Mouse (Mus musculus) liver, embryonic 16.5 days (tissue): Measurements from ENCODE around the gene Bcar3. TPM values are rescaled to one million over a fixed set of nuclear protein-coding genes. Genes with fewer than 3 reads are reported as not detected.
A peak's percentile ranks its signal among the peaks of the same experiment; 100 is the strongest.

Experiments
- ATAC-seq: fragments of 200-750 bp; cut with Nextera tagmentation; 2 replicates; pipeline ENCODE4 v1.8.0; 2017; ENCODE audit warnings: low read depth, mild to moderate bottlenecking, moderate number of reproducible peaks, moderate library complexity
- H3K27ac ChIP-seq: fragments of 300-500 bp; sonication (generic); 2 replicates; pipeline ENCODE4 v1.5.1; 2014; ENCODE audit warnings: mild to moderate bottlenecking, low read length
- H3K27me3 ChIP-seq: fragments of 300-500 bp; sonication (generic); 2 replicates; pipeline ENCODE4 v1.6.1; 2014; ENCODE audit warnings: low read depth, low read length, mixed read lengths; ENCODE audit not compliant: control insufficient read depth, insufficient read depth
- H3K36me3 ChIP-seq: fragments of 300-500 bp; sonication (generic); 2 replicates; pipeline ENCODE4 v1.6.1; 2014; ENCODE audit warnings: mild to moderate bottlenecking; ENCODE audit not compliant: control insufficient read depth, insufficient read depth
- H3K4me1 ChIP-seq: fragments of 300-500 bp; sonication (generic); 2 replicates; pipeline ENCODE4 v1.6.1; 2014; ENCODE audit warnings: low read depth, low read length, mixed read lengths; ENCODE audit not compliant: control insufficient read depth
- H3K4me2 ChIP-seq: fragments of 300-500 bp; sonication (generic); 2 replicates; pipeline ENCODE4 v1.6.1; 2014; ENCODE audit warnings: low read depth, low read length, mixed read lengths
- H3K4me3 ChIP-seq: fragments of 300-500 bp; sonication (generic); 2 replicates; pipeline ENCODE4 v1.5.1; 2014; ENCODE audit warnings: low read depth, mild to moderate bottlenecking, low read length
- H3K9ac ChIP-seq: fragments of 300-500 bp; sonication (generic); 2 replicates; pipeline ENCODE4 v1.6.1; 2014; ENCODE audit warnings: low read depth, low read length
- H3K9me3 ChIP-seq: fragments of 300-500 bp; sonication (generic); replicated peaks from 2 replicates; pipeline ENCODE4 v1.6.1; 2016; ENCODE audit warnings: low read length; ENCODE audit not compliant: control insufficient read depth
- whole genome bisulfite sequencing: fragments of 180-500 bp; shearing (Covaris S2); extraction: QIAGEN DNeasy Blood & Tissue Kit; methylation state at CpG from one replicate; pipeline ENCODE4 v1.1.7; 2014; ENCODE audit not compliant: insufficient replicate concordance; 5-methylcytosine and 5-hydroxymethylcytosine counted together
- polyA plus RNA-seq: library from polyadenylated mRNA; unstranded; fragments of >200 nt; fragmentation: Nextera tagmentation; extraction: Ambion mirVana; gene quantifications from 2 replicates; pipeline ENCODE4 v1.2.1, GENCODE M21; 2015

Gene Bcar3
- polyA plus RNA-seq, 1 experiment from 2014 or later, result 7.2 TPM

DNA sequence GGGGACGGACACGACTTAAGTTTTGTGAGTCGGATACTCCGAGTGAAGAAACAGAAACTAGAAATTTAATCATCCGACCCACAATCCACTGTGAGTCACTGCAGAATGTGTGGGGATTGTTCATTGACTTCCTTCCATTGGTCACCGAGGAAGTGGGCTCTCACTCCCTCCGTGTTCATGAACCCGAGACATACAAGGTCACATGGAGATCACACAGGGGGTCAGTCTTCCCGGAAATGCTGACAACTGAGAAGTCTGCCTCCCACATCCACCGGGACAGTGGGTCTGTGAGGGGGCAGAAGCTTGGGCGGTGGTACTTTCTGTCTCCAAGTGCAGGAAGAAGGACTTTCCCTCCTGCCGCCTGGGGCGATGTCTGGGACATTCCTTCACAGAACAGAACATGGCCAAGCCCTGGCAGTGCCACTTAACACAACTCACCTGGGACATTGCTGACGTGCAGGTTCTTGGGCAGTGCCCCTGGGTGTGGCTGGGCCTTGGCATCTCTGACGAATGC lies 114.9 kb downstream of the Bcar3 start:
- Histone ChIP-seq H3K4me3 (no peak overlapping the region), H3K4me2 (no peak overlapping the region), H3K4me1 (no peaks in the 10 kb centered on the region), H3K27ac (no peak overlapping the region), H3K9me3 (no peaks in the 10 kb centered on the region), H3K27me3 (no peaks in the 10 kb centered on the region), H3K36me3 (no peaks in the 10 kb centered on the region), H3K9ac (no peak overlapping the region)
- 57% methylated on average over 15 of the region's 15 CpGs for WGBS
- ATAC-seq, result no peak

DNA sequence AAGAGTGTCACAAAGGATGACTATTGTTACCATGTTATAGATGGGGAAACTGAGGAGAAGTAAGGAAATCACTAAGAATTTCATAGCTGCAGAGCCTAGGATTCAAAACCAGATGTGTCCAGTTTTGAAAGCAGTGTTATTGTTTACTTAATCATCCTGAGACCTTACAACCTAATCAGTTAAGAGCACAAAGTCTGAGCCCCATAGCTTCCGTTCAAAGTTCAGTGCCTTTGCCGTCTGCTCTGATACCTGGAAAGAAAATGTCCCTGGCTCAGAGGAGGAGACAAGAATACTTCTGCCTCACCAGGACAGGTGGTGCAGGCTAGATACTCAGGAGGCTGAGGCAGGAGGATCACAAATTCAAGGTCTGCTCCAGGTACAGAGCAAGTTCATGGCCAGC lies 117.7 kb downstream of the Bcar3 start:
- H3K9ac ChIP-seq, result no peak overlapping the region
- WGBS, result 44% methylated on average over 2 of the region's 2 CpGs
- ATAC-seq, result no peak
- H3K27ac ChIP-seq, result no peak overlapping the region
- H3K27me3 ChIP-seq, result no peaks in the 10 kb centered on the region
- H3K4me1 ChIP-seq, result no peaks in the 10 kb centered on the region; the same call in 1 of the 2 replicates
- no peak overlapping the region for H3K4me2 ChIP-seq
- H3K9me3 ChIP-seq, result no peaks in the 10 kb centered on the region
- H3K36me3 ChIP-seq, result no peaks in the 10 kb centered on the region
- no peak overlapping the region for H3K4me3 ChIP-seq

DNA sequence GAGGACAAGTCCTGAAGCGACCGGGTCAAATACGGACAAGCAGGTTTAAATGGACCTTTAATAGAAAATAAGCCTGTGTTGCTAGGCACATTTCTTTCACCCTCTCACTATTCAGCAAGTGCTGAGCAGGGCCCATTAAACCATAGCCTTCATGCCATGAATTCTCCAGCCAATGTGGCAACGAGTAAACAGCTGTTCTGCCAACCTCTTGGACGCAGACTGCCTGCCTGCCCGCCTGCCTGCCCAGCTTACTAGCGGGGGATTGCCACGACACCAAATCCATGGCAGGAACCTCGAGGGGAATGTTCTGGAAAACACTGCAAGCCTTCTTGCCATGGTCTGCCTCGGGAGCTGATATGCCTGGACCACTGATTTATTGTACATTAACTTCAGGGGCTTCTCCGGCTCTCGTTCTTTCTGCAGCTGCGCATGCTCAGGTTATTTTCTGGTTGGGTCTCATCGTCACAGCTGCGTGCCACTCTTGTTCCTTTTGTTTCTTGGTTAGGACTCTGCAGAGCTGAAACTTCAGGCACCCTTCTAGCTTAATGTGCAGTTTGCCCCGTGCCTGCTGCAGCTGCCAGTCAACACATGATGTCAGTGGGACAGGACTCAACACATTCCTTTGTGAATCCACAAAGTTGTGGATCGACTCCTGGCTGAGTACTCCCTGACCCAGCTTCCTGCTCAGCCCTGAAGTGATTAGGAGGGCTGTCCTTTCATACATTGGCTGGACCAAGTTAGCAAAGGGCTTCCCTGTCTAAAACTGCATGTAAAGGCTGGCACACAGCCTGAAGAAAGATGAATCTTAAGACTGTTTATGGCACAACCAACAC lies 120.0 kb downstream of the Bcar3 start:
- no peak overlapping the region for H3K9ac ChIP-seq
- no peak overlapping the region for H3K27ac ChIP-seq
- H3K4me2 ChIP-seq, result no peak overlapping the region
- no peaks in the 10 kb centered on the region for H3K9me3 ChIP-seq
- H3K4me1 ChIP-seq, result no peaks in the 10 kb centered on the region; the same call in 1 of the 2 replicates
- no peaks in the 10 kb centered on the region for H3K36me3 ChIP-seq
- no peak overlapping the region for H3K4me3 ChIP-seq
- peaks cover 8% of the 10 kb centered on the region for H3K27me3 ChIP-seq
- no peak for ATAC-seq
- 35% methylated on average over 17 of the region's 17 CpGs for WGBS

DNA sequence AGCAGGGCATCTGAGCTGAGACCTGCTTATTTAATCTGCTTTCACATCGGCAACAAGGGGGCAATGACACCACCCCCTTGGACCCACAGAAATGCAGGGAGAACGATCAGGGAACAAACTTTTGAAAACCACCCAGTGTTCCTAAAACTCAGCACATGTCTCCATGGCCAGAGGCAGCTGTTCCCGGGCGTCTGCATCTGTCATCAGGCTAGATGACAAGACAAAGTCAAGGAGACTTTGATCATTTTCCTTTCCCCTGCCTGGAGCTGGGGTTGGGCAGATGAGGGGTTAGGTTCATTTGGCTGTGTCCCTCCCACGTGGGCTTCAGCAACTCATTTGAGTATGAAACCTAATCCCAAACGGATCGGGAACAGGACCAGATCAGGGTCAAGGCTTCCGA lies 120.9 kb downstream of the Bcar3 start:
- ATAC-seq, result no peak
- H3K27ac ChIP-seq, result no peak overlapping the region
- H3K9me3 ChIP-seq, result no peaks in the 10 kb centered on the region
- H3K4me2 ChIP-seq, result no peak overlapping the region
- no peak overlapping the region for H3K9ac ChIP-seq
- H3K36me3 ChIP-seq, result no peaks in the 10 kb centered on the region
- 56% methylated on average over 8 of the region's 8 CpGs for WGBS
- no peak overlapping the region for H3K4me3 ChIP-seq
- H3K27me3 ChIP-seq, result peaks cover 17% of the 10 kb centered on the region
- no peaks in the 10 kb centered on the region; the same call in 1 of the 2 replicates for H3K4me1 ChIP-seq

DNA sequence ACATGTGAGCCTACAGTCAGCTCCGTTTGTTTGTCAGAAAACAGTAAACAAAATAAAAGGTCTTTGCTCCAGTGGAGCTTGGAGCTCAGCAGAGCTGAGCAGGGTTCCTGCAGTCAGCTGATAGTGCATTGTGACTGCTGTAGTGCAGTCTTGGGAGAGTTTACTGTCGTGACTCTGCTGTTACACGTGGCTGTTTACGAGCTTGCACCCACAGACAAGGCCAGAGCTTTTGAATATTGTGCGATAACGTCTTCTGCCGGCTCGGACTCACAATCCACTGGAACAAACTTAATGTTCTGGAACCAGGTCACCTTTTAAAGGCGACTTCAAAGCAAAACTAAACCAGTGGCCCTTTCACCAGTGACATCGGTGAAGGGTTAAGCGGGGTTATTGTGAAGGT lies 123.5 kb downstream of the Bcar3 start:
- Histone ChIP-seq H3K36me3 (no peaks in the 10 kb centered on the region), H3K27ac (no peak overlapping the region; the same call in 1 of the 2 replicates), H3K27me3 (peaks cover 30% of the 10 kb centered on the region), H3K4me2 (no peak overlapping the region), H3K9me3 (no peaks in the 10 kb centered on the region), H3K4me3 (no peak overlapping the region), H3K4me1 (no peaks in the 10 kb centered on the region; the same call in 1 of the 2 replicates), H3K9ac (no peak overlapping the region)
- 44% methylated on average over 11 of the region's 11 CpGs for WGBS
- no peak for ATAC-seq

DNA sequence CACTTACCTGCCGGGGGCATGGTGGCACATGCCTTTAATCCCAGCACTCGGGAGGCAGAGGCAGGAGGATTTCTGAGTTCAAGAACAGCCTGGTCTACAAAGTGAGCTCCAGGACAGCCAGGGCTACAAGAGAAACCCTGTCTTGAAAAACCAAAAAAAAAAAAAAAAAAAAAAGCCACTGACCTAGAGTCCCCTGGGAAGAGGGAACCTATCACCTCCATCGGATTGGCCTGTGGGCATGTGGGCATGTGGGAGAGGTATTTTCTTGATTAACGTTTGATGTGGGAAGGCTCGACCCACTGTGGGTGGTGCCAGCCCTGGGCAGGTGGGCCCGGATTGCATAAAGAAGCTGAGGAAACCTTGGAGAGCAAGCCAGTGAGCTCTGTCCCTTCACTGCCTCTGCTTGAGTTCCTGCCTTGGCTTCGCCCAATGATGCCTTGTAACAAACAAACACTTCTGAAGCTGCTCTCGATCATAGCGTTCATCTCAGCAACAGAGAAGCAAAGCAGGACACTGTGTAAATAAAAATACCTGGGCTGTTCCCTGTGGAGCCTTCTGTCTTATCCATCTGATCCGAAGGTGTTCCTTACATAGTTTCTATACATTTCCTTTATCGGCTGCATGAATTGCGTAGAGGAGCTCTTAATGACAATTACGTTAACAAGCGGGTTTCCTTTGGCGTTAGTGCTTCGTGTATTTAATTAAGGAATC lies 124.8 kb downstream of the Bcar3 start:
- H3K36me3 ChIP-seq, result no peaks in the 10 kb centered on the region
- 26% methylated on average over 16 of the region's 16 CpGs for WGBS
- H3K9me3 ChIP-seq, result no peaks in the 10 kb centered on the region
- H3K9ac ChIP-seq, result no peak overlapping the region
- no peak for ATAC-seq
- peak overlapping the region; percentile 60 for H3K4me2 ChIP-seq
- H3K27ac ChIP-seq, result no peak overlapping the region
- no peaks in the 10 kb centered on the region; the same call in 1 of the 2 replicates for H3K4me1 ChIP-seq
- H3K27me3 ChIP-seq, result peaks cover 30% of the 10 kb centered on the region
- H3K4me3 ChIP-seq, result peak overlapping the region; percentile 65

DNA sequence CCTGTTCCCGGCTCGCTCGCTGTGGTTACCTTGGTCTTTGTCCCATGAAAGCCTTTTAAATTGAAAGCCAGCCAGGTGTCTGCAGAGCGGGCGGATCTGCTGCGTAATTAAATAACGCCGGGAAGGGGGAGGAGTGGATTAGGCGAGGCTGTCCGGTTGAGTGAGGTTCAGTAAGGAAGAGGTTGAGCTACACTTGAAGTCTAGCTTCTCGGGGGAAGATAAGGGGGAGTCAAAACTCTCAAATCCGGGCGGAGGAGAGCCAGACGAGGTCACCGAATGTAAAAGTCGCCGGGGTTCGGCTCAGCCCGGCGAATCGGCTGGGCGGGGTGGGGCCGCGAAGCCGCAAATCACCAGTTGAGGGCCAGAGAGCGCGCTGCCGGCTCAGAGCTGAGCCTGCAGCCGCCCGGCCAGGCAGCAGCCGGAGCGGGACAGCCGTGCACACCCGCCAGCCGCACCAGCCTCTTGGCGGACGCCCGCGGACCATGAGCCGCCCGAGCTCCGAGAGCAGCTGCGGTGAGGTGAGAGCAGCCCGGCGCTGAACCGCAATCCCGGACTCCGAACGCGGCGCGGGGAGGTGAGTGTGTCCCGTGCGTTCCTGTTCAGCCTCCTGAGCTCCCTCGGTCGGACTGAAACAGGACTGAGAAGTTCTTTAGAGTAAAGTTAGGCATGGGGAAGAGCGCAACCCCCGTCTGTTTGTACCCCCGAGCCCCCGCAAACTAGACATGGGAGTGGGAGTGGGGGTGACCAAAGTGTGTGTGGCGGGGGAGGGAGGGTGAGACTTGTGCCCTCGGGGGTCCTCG lies 125.9 kb downstream of the Bcar3 start:
- peak overlapping the region; percentile 60 for H3K9ac ChIP-seq
- no peaks in the 10 kb centered on the region; the same call in 1 of the 2 replicates for H3K4me1 ChIP-seq
- ATAC-seq, result peak; percentile 77
- H3K4me2 ChIP-seq, result peak overlapping the region; percentile 60
- under 1% methylated on average over 63 of the region's 63 CpGs for WGBS
- no peaks in the 10 kb centered on the region for H3K36me3 ChIP-seq
- H3K27me3 ChIP-seq, result peaks cover 30% of the 10 kb centered on the region
- H3K27ac ChIP-seq, result peak overlapping the region; percentile 63
- H3K4me3 ChIP-seq, result peak overlapping the region; percentile 65
- no peaks in the 10 kb centered on the region for H3K9me3 ChIP-seq

DNA sequence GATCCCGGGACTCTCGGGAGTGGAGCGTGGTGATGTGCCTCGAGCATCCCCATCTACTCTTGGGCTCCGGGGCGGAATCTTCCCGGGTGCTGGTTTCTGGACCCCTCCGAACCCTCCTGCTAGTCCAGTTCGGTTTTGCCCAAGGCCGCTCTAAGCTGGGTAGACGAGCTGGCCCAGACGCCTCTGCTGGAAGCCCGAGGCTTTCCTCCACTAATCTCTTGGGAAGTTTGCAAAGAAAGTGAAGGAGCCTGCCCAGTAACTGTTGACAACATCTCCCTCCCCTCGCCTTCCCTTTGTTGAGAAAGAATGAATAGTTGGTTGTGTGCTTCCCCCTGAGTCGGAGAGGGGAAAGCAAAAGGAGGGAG lies 126.5 kb downstream of the Bcar3 start:
- Histone ChIP-seq H3K9me3 (no peaks in the 10 kb centered on the region), H3K27me3 (peaks cover 30% of the 10 kb centered on the region), H3K36me3 (no peaks in the 10 kb centered on the region), H3K27ac (0 out of 2 replicates have a peak overlapping the region, but pooled peaks have one; percentile 14), H3K4me2 (peak overlapping the region; percentile 60), H3K4me1 (no peaks in the 10 kb centered on the region; the same call in 1 of the 2 replicates), H3K4me3 (peak overlapping the region; percentile 65), H3K9ac (peak overlapping the region; percentile 60)
- WGBS, result 0% methylated on average over 15 of the region's 15 CpGs
- no peak for ATAC-seq
